Mouse (Mus musculus) testis, adult 2 months (tissue): Measurements from ENCODE around the gene Gm12216.
"Not testable (repeated sequence)": the region's sequence is repeated elsewhere in the genome, so short reads cannot be mapped to it uniquely, and the experiment has no call there.

Experiments used
- CTCF ChIP-seq: fragments of 200-500 bp; IDR thresholded peaks from 2 replicates; pipeline ENCODE4 v1.5.1; 2012; ENCODE audit warnings: low read depth, mild to moderate bottlenecking, inconsistent platforms, low read length, moderate library complexity; ENCODE audit not compliant: control insufficient read depth, insufficient read depth, insufficient replicate concordance
- POLR2A ChIP-seq: fragments of 200-500 bp; IDR thresholded peaks from 2 replicates; pipeline ENCODE4 v1.6.1; 2012; ENCODE audit warnings: low read depth, mild to moderate bottlenecking, inconsistent platforms, low read length, moderate library complexity; ENCODE audit not compliant: control insufficient read depth

- TF ChIP-seq CTCF, POLR2A: not testable (repeated sequence)
Observed at GRCm38 (mm10) chr11:53864724-53865310, 5.8 kb upstream of the Gm12216 start.
